Mouse (Mus musculus) testis, adult 2 months (tissue): ENCODE measurements around the gene Vwa3a.

Source experiments
- CTCF ChIP-seq: fragments of 200-500 bp; IDR thresholded peaks from 2 replicates; pipeline ENCODE4 v1.5.1; 2012; ENCODE audit warnings: low read depth, mild to moderate bottlenecking, inconsistent platforms, low read length, moderate library complexity; ENCODE audit not compliant: control insufficient read depth, insufficient read depth, insufficient replicate concordance
- POLR2A ChIP-seq: fragments of 200-500 bp; IDR thresholded peaks from 2 replicates; pipeline ENCODE4 v1.6.1; 2012; ENCODE audit warnings: low read depth, mild to moderate bottlenecking, inconsistent platforms, low read length, moderate library complexity; ENCODE audit not compliant: control insufficient read depth

DNA sequence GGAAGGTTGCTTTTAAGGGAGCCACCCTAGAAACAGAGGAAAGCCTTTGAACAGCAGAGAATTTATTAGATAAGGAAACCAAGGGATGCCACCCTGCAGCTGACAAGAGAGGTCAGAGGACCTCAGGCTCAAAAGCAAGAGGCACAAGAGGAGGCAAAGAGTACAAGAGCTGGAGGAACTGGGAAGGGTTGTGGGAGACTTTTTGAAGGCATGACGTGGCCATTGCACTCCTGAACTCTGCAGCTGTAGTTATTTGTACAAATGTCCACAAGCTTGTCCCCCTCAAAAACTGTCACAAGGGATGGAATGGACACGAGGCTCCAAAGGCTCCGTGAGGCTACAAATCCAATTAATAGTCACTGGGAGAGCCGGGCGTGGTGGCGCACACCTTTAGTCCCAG is 5.5 kb downstream of the Vwa3a start:
- no peak for TF ChIP-seq CTCF
- TF ChIP-seq POLR2A, result no peak
